Mouse (Mus musculus) embryonic fibroblast, embryonic 13.5 days (primary cell): ENCODE measurements around the gene Chrna4. TPM values are rescaled to one million over a fixed set of nuclear protein-coding genes. Genes with fewer than 3 reads are reported as not detected.

Source experiments
- H3K27ac ChIP-seq: 2 replicates; pipeline ENCODE4 v1.5.1; 2012; ENCODE audit warnings: low read length, control low read depth, inconsistent platforms; ENCODE audit not compliant: insufficient read depth
- H3K4me1 ChIP-seq: 2 replicates; pipeline ENCODE4 v1.6.1; 2011; ENCODE audit warnings: low read length; ENCODE audit not compliant: control insufficient read depth, insufficient read depth
- H3K4me3 ChIP-seq: 2 replicates; pipeline ENCODE4 v1.5.1; 2011; ENCODE audit warnings: mild to moderate bottlenecking, control low read depth, low read length; ENCODE audit not compliant: insufficient read depth
- CTCF ChIP-seq: IDR thresholded peaks from 2 replicates; pipeline ENCODE4 v1.5.1; 2011; ENCODE audit warnings: mild to moderate bottlenecking, control low read depth, low read length, moderate library complexity, borderline replicate concordance; ENCODE audit not compliant: insufficient read depth
- POLR2A ChIP-seq: IDR thresholded peaks from 2 replicates; pipeline ENCODE4 v1.6.1; 2011; ENCODE audit warnings: low read depth, mild to moderate bottlenecking, control low read depth, low read length, moderate library complexity
- polyA plus RNA-seq: library from polyadenylated mRNA; stranded (reverse); fragments of >200 nt; gene quantifications from 2 replicates; pipeline ENCODE4 v1.2.4, GENCODE M21; 2011; ENCODE audit warnings: low read depth; ENCODE audit not compliant: missing spikeins, insufficient read length

Chrna4 gene
- polyA plus RNA-seq: not detected in 2 replicates

DNA sequence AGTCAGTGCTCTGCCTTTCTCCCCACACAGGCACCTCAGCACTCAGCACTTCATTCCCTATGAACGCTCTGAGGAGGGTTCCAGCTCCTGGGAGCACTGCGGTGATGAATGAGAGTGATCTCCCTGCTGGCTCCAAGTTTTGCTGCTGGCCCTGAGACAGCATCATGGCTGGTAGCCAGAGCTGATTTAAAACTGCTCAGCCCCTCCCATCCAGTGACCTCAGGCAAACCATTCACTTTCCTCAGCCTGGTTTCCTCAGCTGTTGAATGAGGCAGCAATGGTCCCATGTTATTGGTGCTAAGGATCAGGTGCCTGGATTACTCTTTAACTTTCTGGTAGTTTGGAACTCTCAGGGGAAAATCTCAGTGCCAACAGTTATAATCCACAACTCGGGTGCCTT, at the start of gene Chrna4:
Gene Chrna4 (minus strand): TSS at position 110 of the 400 bp plus-strand sequence.
- TF ChIP-seq CTCF (no peak), POLR2A (no peak)
- Histone ChIP-seq H3K27ac (no peak within 1 kb of the TSS), H3K4me1 (no peaks in the 10 kb centered on the region), H3K4me3 (no peak within 1 kb of the TSS)

DNA sequence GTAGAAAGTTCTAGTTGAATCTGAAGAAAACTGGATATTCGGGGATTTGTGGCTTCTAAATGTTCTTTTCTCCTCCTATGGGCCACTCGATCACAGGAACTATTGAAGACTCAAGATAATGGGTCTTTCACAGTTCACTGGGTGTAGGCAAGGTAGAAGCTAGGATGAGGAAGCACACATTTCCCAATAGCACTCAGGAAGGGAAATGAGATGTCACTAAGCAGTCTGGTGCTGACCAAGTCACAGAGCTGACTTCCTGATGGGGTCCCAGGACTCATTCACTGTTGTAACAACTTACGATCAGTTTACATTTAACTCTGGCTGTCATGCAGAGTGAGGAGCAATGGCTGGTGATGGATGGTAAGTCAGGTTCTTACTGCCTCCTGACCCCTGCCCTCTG, 46.8 kb upstream of the Chrna4 start:
- no peak for TF ChIP-seq POLR2A
- TF ChIP-seq CTCF: no peak
- no peak overlapping the region for H3K27ac ChIP-seq

DNA sequence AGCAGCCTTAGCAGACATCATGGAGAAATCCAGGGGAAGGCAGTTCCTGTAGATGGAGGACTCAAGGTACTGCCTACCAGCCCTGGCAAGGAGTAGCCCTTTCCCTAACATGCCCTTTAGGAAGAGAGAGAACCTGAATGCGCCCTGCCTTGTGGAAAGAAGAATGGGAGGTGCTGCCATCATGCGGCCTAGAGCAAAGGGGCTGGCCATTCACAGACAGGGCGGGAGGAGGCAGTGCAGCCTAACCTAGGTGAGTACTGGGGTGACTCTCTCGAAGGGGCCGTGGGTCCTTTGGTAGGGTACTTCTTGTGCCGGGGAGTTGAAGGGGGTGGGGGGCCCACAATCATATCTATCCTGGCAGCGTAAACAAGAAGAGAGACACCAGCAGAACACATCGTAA, 41.7 kb upstream of the Chrna4 start:
- H3K27ac ChIP-seq: no peak overlapping the region
- no peaks in the 10 kb centered on the region for H3K4me1 ChIP-seq
- TF ChIP-seq CTCF (no peak), POLR2A (no peak)
- no peak overlapping the region for H3K4me3 ChIP-seq

More for the DNA sequence above, 46.8 kb upstream of the Chrna4 start:
- Histone ChIP-seq H3K4me1 (no peaks in the 10 kb centered on the region), H3K4me3 (no peak overlapping the region)

DNA sequence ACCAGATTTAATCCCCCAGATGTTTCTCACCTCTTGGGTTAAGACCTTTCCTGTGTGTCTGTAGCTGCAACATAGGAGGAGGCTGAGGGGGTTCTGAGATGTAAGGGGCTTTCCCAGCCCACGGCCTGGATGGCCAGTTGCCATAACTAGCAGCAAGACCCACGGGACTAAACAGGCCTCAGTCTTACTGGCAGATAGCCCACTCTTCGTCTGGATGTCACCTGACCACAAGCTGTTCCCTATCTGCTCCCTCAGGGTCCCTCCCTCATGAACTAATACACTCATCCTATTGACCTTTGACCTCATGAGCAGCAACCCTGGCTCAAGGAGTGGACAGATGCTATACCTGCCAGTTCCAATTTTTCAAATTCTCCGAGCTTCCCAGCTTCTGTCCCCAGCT, 40.6 kb upstream of the Chrna4 start:
- no peaks in the 10 kb centered on the region for H3K4me1 ChIP-seq
- TF ChIP-seq POLR2A (no peak), CTCF (no peak)
- H3K27ac ChIP-seq: no peak overlapping the region
- H3K4me3 ChIP-seq: no peak overlapping the region

DNA sequence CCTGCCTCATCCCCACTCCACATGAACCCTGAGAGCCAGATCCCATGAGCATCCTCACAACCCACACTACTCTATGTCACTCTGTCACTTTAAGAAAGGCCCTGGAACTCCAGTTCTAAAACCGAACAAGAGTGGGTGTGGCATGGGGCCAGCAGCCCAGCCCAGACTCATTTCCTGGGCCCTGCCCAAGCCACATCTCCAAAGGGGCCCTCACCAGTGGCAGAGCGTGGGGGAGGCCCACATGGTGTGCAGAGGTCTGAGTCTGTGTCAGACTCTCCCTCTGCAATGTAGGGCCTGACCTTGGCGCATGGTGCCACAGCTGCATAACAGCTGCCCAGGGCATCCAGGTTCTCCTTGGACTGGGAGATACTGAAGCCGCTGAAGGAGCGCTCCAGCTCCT, 37.5 kb upstream of the Chrna4 start:
- Histone ChIP-seq H3K27ac (no peak overlapping the region), H3K4me1 (no peaks in the 10 kb centered on the region), H3K4me3 (no peak overlapping the region)
- TF ChIP-seq POLR2A: no peak
- TF ChIP-seq CTCF: no peak

DNA sequence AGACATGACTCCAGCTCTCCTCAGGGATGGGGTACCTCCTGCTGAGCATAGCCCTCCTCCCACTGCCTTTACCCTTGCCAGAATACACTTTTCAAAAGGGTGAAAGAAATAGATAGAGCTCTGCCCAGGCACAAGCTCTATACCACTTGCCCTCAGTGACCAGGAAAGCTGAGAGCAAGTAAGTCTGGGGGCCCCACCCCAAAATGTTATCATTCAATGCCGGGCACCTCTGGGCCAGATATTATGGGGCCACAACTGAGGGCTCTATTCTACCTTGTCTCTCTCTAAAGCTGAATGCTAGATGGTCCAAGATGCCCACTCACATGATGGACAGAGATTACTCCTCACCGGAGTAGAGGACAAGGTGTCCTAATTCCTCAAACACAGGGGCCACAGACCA, 36.2 kb upstream of the Chrna4 start:
- no peak overlapping the region for H3K4me3 ChIP-seq
- no peak for TF ChIP-seq CTCF
- TF ChIP-seq POLR2A: no peak

DNA sequence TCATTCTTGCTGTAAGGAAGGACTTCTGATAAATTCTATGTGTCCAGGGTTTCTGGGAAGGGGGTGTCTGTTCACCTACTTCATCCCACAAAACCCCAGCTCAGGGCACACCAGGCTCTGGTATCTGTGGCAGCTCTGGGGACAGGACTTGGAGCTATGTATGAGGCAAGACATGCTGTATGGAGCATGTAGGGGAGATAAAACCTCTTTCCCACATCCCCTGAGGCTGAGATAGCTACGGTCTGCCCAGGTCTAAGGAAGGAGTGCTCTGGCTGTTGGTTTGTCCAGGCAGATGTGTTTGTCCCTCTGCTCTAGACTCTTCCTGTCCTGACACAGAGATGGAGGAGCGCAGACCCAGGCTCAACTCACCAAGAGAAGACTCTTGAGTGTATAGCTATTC, 35.6 kb upstream of the Chrna4 start:
- no peak for TF ChIP-seq CTCF
- TF ChIP-seq POLR2A: no peak
- Histone ChIP-seq H3K27ac (no peak overlapping the region), H3K4me3 (no peak overlapping the region), H3K4me1 (no peaks in the 10 kb centered on the region)

More for the DNA sequence above, 36.2 kb upstream of the Chrna4 start:
- Histone ChIP-seq H3K4me1 (no peaks in the 10 kb centered on the region), H3K27ac (no peak overlapping the region)

DNA sequence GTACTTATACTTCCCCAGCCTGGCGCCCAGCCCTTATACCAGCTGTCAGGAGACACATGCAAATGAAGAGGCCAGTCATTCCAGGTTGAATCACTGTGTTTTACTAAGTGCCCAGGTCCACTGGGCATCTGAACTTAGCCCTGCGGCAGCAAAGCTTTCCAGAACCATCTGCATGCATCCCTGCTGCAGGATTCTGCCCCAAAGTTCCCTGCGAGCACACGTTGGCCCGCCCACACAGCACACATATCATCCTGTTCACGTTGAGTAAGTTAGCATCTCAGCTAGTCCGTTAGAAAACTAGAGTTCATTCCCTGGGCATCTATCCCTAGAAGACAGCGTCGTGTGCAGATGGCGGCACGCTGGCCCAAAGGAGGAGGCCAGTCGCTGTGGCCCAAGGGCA, 32.2 kb upstream of the Chrna4 start:
- H3K4me3 ChIP-seq: no peak overlapping the region
- H3K4me1 ChIP-seq: no peaks in the 10 kb centered on the region
- no peak overlapping the region for H3K27ac ChIP-seq
- TF ChIP-seq POLR2A (no peak), CTCF (no peak)

DNA sequence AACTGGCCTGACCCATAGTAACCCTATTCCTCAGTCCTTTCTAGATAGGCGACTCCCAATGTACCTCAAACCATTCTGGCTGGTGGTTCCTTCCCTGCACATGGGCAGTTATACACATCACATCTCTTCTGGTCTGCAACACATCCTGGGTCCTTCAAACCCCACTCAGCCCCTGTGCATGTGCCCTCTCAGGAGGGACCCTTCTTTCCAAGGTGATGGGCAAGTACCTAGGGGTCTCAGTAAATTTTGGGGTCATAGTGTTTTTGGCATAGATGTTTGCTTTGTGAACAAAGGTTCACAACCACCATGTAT, 29.0 kb upstream of the Chrna4 start:
- no peaks in the 10 kb centered on the region for H3K4me1 ChIP-seq
- no peak for TF ChIP-seq POLR2A
- TF ChIP-seq CTCF: no peak
- no peak overlapping the region for H3K4me3 ChIP-seq
- no peak overlapping the region for H3K27ac ChIP-seq

DNA sequence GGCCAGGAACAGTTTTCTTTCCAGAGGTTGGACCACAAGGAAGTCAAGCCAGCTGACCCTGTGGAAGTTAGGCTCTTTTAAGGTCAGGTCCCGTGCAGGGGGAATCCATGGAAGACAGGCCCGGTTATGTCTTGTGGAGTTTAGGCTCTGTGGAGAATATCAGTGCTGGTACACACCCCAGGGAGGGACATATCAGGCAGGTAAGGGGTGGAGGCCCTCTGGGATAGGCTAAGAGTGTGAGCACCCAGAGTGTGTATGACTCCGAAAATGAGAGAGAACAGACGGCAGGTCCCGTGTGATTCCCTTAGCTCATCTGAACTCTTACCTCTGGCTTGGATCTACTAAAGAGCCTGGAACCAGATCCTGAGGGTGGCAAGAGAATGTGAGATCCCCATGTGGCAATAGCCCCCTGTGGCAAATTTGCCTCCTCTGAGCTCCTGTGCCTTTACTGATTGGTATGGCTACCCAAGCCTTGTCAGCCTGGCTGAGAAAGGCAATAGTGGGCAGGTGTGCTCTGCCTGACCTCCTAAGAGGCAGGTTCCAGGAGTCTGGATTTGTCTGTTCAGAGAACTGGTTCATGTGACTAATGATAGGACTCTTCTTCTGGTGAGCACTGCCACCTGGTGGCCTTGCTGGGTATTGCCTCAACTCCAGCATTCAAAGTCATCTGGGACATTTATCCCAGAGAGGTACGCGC, 28.5 kb upstream of the Chrna4 start:
- Histone ChIP-seq H3K27ac (no peak overlapping the region), H3K4me1 (no peaks in the 10 kb centered on the region), H3K4me3 (no peak overlapping the region)
- TF ChIP-seq POLR2A: no peak
- TF ChIP-seq CTCF: peak; percentile 77; the same call in 1 of the 2 replicates
